Mouse (Mus musculus): ENCODE measurements around the gene Tsen54. TPM values are rescaled to one million over a fixed set of nuclear protein-coding genes. Genes with fewer than 3 reads are reported as not detected.
A peak's percentile ranks its signal among the peaks of the same experiment; 100 is the strongest.

Tsen54 gene
- total RNA-seq, 2 experiments from 2014 or later, result 4.6 to 6.0 TPM

- intact Hi-C loops (cut with DNase I), result no loop called here
- DNase-seq, result peak; percentile 61 to 80
These were observed 9.5 kb downstream of the Tsen54 start, which contains the start of gene Llgl2 for GRCm38 (mm10) chr11:115823774-115824740. TSS of gene Llgl2 (plus strand) at chr11:115824049.

GRCm38 (mm10) chr11:115824813-115825212 lies 10.3 kb downstream of the Tsen54 start:
- intact Hi-C loops (cut with DNase I), result no loop called here
- no peak for DNase-seq

GRCm38 (mm10) chr11:115826487-115826886 lies 12.0 kb downstream of the Tsen54 start:
- intact Hi-C loops (cut with DNase I), result no loop called here
- DNase-seq, result no peak

GRCm38 (mm10) chr11:115827624-115828023 lies 13.1 kb downstream of the Tsen54 start:
- intact Hi-C loops (cut with DNase I), result no loop called here
- no peak for DNase-seq

- intact Hi-C loops (cut with DNase I), result no loop called here
- DNase-seq, result no peak
These were observed 14.5 kb downstream of the Tsen54 start for GRCm38 (mm10) chr11:115829036-115829435.

- intact Hi-C loops (cut with DNase I), result no loop called here
These were observed 16.2 kb downstream of the Tsen54 start for GRCm38 (mm10) chr11:115830550-115831325.

GRCm38 (mm10) chr11:115831518-115831917 lies 17.0 kb downstream of the Tsen54 start:
- intact Hi-C loops (cut with DNase I), result no loop called here

More at GRCm38 (mm10) chr11:115830550-115831325, 16.2 kb downstream of the Tsen54 start:
- DNase-seq, result no peak

GRCm38 (mm10) chr11:115832064-115832463 lies 17.5 kb downstream of the Tsen54 start:
- intact Hi-C loops (cut with DNase I), result no loop called here

More at GRCm38 (mm10) chr11:115831518-115831917, 17.0 kb downstream of the Tsen54 start:
- no peak for DNase-seq

GRCm38 (mm10) chr11:115832523-115832922 lies 18.0 kb downstream of the Tsen54 start:
- DNase-seq, result no peak
- intact Hi-C loops (cut with DNase I), result no loop called here

More at GRCm38 (mm10) chr11:115832064-115832463, 17.5 kb downstream of the Tsen54 start:
- DNase-seq, result no peak

- no peak for DNase-seq
- intact Hi-C loops (cut with DNase I), result no loop called here
These were observed 18.5 kb downstream of the Tsen54 start for GRCm38 (mm10) chr11:115833021-115833513.

- DNase-seq, result no peak
- intact Hi-C loops (cut with DNase I), result no loop called here
These were observed 19.5 kb downstream of the Tsen54 start for GRCm38 (mm10) chr11:115834033-115834432.

- intact Hi-C loops (cut with DNase I), result no loop called here
- no peak for DNase-seq
These were observed 22.3 kb downstream of the Tsen54 start for GRCm38 (mm10) chr11:115836656-115837395.

GRCm38 (mm10) chr11:115837606-115838345 lies 23.3 kb downstream of the Tsen54 start:
- intact Hi-C loops (cut with DNase I), result no loop called here
- no peak for DNase-seq

GRCm38 (mm10) chr11:115838895-115839311 lies 24.4 kb downstream of the Tsen54 start:
- intact Hi-C loops (cut with DNase I), result no loop called here

GRCm38 (mm10) chr11:115839732-115840131 lies 25.2 kb downstream of the Tsen54 start:
- no peak for DNase-seq
- intact Hi-C loops (cut with DNase I), result no loop called here

More at GRCm38 (mm10) chr11:115838895-115839311, 24.4 kb downstream of the Tsen54 start:
- DNase-seq, result no peak

- intact Hi-C loops (cut with DNase I), result no loop called here
These were observed 26.5 kb downstream of the Tsen54 start for GRCm38 (mm10) chr11:115841044-115841443.

GRCm38 (mm10) chr11:115841961-115842550 lies 27.5 kb downstream of the Tsen54 start:
- no peak for DNase-seq

More at GRCm38 (mm10) chr11:115841044-115841443, 26.5 kb downstream of the Tsen54 start:
- no peak for DNase-seq

GRCm38 (mm10) chr11:115843141-115843890 lies 28.8 kb downstream of the Tsen54 start:
- intact Hi-C loops (cut with DNase I), result no loop called here
- DNase-seq, result no peak

More at GRCm38 (mm10) chr11:115841961-115842550, 27.5 kb downstream of the Tsen54 start:
- intact Hi-C loops (cut with DNase I), result no loop called here

All from gastrocnemius, postnatal 36 days (tissue).